Mouse (Mus musculus) midbrain, embryonic 13.5 days (tissue): ENCODE measurements at regions not wholly inside any gene's neighbourhood (a gene's known extent, or its start where the extent isn't known, plus 50 kb on each side); places are given as distances from the start of the nearest gene placed in this dataset.
A peak's percentile ranks its signal among the peaks of the same experiment; 100 is the strongest.

Experiments
- ATAC-seq: fragments of 200-750 bp; cut with Nextera tagmentation; 2 replicates; pipeline ENCODE4 v1.8.0; 2017; ENCODE audit warnings: mild to moderate bottlenecking, moderate TSS enrichment, moderate library complexity
- H3K27ac ChIP-seq: fragments of 300-500 bp; sonication (generic); 2 replicates; pipeline ENCODE4 v1.5.1; 2015; ENCODE audit warnings: inconsistent platforms, mild to moderate bottlenecking, moderate library complexity
- H3K27me3 ChIP-seq: fragments of 300-500 bp; sonication (generic); 2 replicates; pipeline ENCODE4 v1.6.1; 2015; ENCODE audit warnings: mild to moderate bottlenecking, inconsistent platforms
- H3K36me3 ChIP-seq: fragments of 300-500 bp; sonication (generic); 2 replicates; pipeline ENCODE4 v1.6.1; 2015; ENCODE audit warnings: mild to moderate bottlenecking, inconsistent platforms
- H3K4me1 ChIP-seq: fragments of 300-500 bp; sonication (generic); replicated peaks from 2 replicates; pipeline ENCODE4 v1.6.1; 2015; ENCODE audit warnings: inconsistent platforms
- H3K4me2 ChIP-seq: fragments of 300-500 bp; sonication (generic); replicated peaks from 2 replicates; pipeline ENCODE4 v1.6.1; 2015; ENCODE audit warnings: moderate library complexity, mild to moderate bottlenecking, inconsistent platforms
- H3K4me3 ChIP-seq: fragments of 300-500 bp; sonication (generic); replicated peaks from 2 replicates; pipeline ENCODE4 v1.5.1; 2015; ENCODE audit warnings: mild to moderate bottlenecking, inconsistent platforms
- H3K9ac ChIP-seq: fragments of 300-500 bp; sonication (generic); replicated peaks from 2 replicates; pipeline ENCODE4 v1.6.1; 2015; ENCODE audit warnings: mild to moderate bottlenecking, inconsistent platforms
- H3K9me3 ChIP-seq: fragments of 300-500 bp; sonication (generic); 2 replicates; pipeline ENCODE4 v1.6.1; 2016; ENCODE audit warnings: mild to moderate bottlenecking, inconsistent platforms
- WGBS: fragments of 180-500 bp; shearing (Covaris S2); methylation state at CpG from one replicate; pipeline ENCODE4 v1.1.7; 2015; 5-methylcytosine and 5-hydroxymethylcytosine counted together

GRCm38 (mm10) chr8:49529294-49529693 lies 685.5 kb upstream of the Tenm3 start:
- 0 out of 2 replicates have a peak, but pooled peaks cover 3% of the 10 kb centered on the region for H3K4me1 ChIP-seq
- no peak overlapping the region for H3K27ac ChIP-seq
- H3K4me3 ChIP-seq, result no peak overlapping the region
- no peaks in the 10 kb centered on the region for H3K36me3 ChIP-seq
- H3K27me3 ChIP-seq, result no peaks in the 10 kb centered on the region
- ATAC-seq, result no peak
- H3K9ac ChIP-seq, result no peak overlapping the region
- WGBS, result 70% methylated on average over 4 of the region's 4 CpGs
- H3K4me2 ChIP-seq, result no peak overlapping the region
- no peaks in the 10 kb centered on the region for H3K9me3 ChIP-seq

- Histone ChIP-seq H3K9ac (no peak overlapping the region), H3K9me3 (no peaks in the 10 kb centered on the region), H3K27ac (no peak overlapping the region), H3K4me1 (no peaks in the 10 kb centered on the region), H3K4me3 (no peak overlapping the region), H3K4me2 (no peak overlapping the region), H3K27me3 (no peaks in the 10 kb centered on the region), H3K36me3 (no peaks in the 10 kb centered on the region)
- no peak for ATAC-seq
- WGBS, result 74% methylated on average over 2 of the region's 2 CpGs
These were observed 649.2 kb upstream of the Tenm3 start for GRCm38 (mm10) chr8:49492906-49493305.

GRCm38 (mm10) chr8:49485284-49485683 lies 641.5 kb upstream of the Tenm3 start:
- Histone ChIP-seq H3K4me3 (no peak overlapping the region), H3K9me3 (no peaks in the 10 kb centered on the region), H3K36me3 (no peaks in the 10 kb centered on the region), H3K4me2 (no peak overlapping the region), H3K9ac (no peak overlapping the region), H3K27ac (no peak overlapping the region; the same call in 1 of the 2 replicates), H3K4me1 (no peaks in the 10 kb centered on the region; the same call in 1 of the 2 replicates), H3K27me3 (no peaks in the 10 kb centered on the region)
- 57% methylated on average over 4 of the region's 4 CpGs for WGBS
- ATAC-seq, result no peak

- Histone ChIP-seq H3K27ac (no peak overlapping the region), H3K4me1 (no peaks in the 10 kb centered on the region; the same call in 1 of the 2 replicates), H3K9ac (no peak overlapping the region), H3K9me3 (no peaks in the 10 kb centered on the region), H3K27me3 (no peaks in the 10 kb centered on the region), H3K36me3 (no peaks in the 10 kb centered on the region), H3K4me3 (no peak overlapping the region), H3K4me2 (no peak overlapping the region)
- ATAC-seq, result no peak
- 53% methylated on average over 6 of the region's 6 CpGs for WGBS
These were observed 637.8 kb upstream of the Tenm3 start for GRCm38 (mm10) chr8:49481476-49481992.

- H3K27ac ChIP-seq, result no peak overlapping the region; the same call in 1 of the 2 replicates
- 41% methylated on average over 13 of the region's 14 CpGs for WGBS
- no peak overlapping the region for H3K4me2 ChIP-seq
- ATAC-seq, result no peak
- H3K27me3 ChIP-seq, result no peaks in the 10 kb centered on the region
- no peak overlapping the region for H3K9ac ChIP-seq
- H3K4me3 ChIP-seq, result no peak overlapping the region
- no peaks in the 10 kb centered on the region for H3K36me3 ChIP-seq
- no peaks in the 10 kb centered on the region for H3K9me3 ChIP-seq
- H3K4me1 ChIP-seq, result peaks cover 25% of the 10 kb centered on the region
These were observed 622.3 kb upstream of the Tenm3 start for GRCm38 (mm10) chr8:49465911-49466518.

GRCm38 (mm10) chr8:49465070-49465469 lies 621.3 kb upstream of the Tenm3 start:
- no peaks in the 10 kb centered on the region for H3K36me3 ChIP-seq
- H3K27ac ChIP-seq, result no peak overlapping the region
- H3K27me3 ChIP-seq, result no peaks in the 10 kb centered on the region
- no peak overlapping the region for H3K4me3 ChIP-seq
- peaks cover 30% of the 10 kb centered on the region for H3K4me1 ChIP-seq
- ATAC-seq, result no peak
- no peak overlapping the region for H3K4me2 ChIP-seq
- no peaks in the 10 kb centered on the region for H3K9me3 ChIP-seq
- 55% methylated on average over 7 of the region's 7 CpGs for WGBS
- H3K9ac ChIP-seq, result no peak overlapping the region

DNA sequence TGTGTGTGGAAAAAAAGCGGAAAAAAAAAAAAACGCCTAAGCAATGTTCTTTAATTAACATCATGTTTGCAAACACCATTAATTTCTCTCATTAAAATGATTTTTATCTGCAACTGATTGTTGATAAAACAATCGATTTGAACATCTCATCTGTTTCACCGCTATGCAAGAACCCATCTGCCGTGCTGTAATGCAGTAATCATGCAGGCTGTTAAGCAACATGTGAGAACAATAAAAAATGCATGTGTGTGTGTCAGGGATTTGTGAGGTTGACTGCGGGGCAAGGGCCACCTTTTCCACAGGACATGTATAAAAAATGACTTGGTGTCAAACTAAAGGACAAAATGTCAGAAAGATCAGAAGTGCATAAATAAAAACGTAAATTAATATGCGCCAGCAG lies 618.9 kb upstream of the Tenm3 start:
- 30% methylated on average over 8 of the region's 8 CpGs for WGBS
- Histone ChIP-seq H3K27me3 (no peaks in the 10 kb centered on the region), H3K9me3 (no peaks in the 10 kb centered on the region), H3K9ac (no peak overlapping the region), H3K27ac (peak overlapping the region; percentile 77), H3K4me2 (no peak overlapping the region), H3K4me3 (no peak overlapping the region), H3K36me3 (no peaks in the 10 kb centered on the region), H3K4me1 (peaks cover 30% of the 10 kb centered on the region)
- no peak for ATAC-seq

DNA sequence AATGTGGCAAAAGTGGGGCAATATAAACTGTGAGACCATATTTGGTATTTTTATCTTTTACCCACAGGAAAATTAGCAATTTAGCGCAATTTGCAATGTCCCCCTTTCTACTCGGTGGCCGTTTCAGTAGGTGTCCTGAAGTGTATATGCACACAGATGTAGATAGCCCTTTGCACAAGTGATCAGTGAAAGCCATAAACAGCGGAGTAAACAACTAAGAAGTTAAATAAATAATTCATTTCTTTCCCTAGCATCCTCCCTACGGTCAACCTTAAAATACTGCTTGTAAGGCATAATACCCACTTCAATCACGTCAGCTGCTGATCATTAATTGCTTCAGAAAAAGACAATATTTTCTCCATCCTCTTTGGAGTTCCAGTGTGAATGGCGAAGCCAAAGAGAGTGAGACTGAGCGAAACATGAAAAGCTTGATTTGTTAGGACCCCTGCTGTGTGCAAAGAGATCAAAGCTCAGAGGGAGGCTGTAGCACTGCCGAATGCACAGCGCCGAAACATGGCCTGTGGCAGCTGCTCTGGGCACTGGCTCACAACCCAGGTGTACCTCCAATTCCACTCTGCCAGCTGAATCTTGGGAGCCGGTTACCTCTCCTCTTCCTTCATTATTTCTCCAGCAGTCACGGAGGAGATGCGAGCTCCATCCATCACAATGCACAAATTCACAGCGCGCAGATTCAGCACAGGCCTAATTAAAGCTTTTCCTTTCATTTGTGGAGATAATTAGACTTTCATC lies 618.1 kb upstream of the Tenm3 start:
- Histone ChIP-seq H3K9me3 (no peaks in the 10 kb centered on the region), H3K4me1 (peaks cover 30% of the 10 kb centered on the region), H3K27me3 (no peaks in the 10 kb centered on the region), H3K4me2 (peak overlapping the region; percentile 42), H3K4me3 (peak overlapping the region; percentile 24), H3K9ac (0 out of 2 replicates have a peak overlapping the region, but pooled peaks have one; percentile 7), H3K36me3 (no peaks in the 10 kb centered on the region), H3K27ac (peak overlapping the region; percentile 77)
- ATAC-seq, result peak; percentile 93
- WGBS, result 9% methylated on average over 16 of the region's 16 CpGs

DNA sequence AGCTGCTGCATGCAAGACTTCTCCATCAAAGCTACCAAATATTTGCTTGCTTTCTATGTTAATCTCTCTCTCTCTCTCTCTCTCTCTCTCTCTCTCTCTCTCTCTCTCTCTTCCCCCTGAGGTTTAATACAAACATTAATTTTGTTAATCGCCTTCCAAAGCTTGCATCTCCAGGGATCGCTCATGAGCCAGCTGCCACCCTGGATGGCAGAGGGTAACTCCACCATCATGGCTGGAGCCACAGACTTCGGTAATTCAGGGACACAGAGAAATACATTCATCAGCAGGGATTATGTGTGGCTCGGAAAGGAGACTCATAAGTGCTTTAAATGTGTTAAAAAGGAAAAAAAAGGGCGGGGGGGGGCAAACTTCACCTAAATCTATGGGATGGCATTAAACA lies 601.7 kb upstream of the Tenm3 start:
- Histone ChIP-seq H3K27ac (no peak overlapping the region), H3K9ac (no peak overlapping the region), H3K4me3 (no peak overlapping the region), H3K9me3 (no peaks in the 10 kb centered on the region), H3K36me3 (no peaks in the 10 kb centered on the region), H3K4me2 (no peak overlapping the region), H3K4me1 (peaks cover 5% of the 10 kb centered on the region; the same call in 1 of the 2 replicates), H3K27me3 (0 out of 2 replicates have a peak, but pooled peaks cover 2% of the 10 kb centered on the region)
- no peak for ATAC-seq
- WGBS, result 49% methylated on average over 5 of the region's 5 CpGs

DNA sequence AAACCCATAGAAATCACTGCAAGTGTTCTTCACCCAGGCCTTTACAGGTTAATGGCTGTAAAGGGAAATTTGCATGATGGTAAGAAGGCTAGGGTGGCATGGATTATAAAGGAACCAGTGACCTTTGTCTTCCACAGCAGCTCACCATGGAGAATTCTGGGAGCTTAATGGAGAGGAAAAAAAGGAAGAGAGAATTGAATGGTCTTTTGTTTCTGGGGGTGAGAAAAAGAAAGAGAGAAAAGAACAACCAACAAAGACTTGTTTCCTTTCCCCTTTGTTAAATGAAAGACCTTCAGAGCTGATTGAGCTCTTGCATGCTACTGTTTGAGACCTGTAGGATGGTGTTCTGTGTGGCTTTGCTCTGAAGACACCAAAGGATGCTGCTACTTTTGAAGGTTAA lies 597.5 kb upstream of the Tenm3 start:
- no peak for ATAC-seq
- Histone ChIP-seq H3K27me3 (0 out of 2 replicates have a peak, but pooled peaks cover 2% of the 10 kb centered on the region), H3K27ac (no peak overlapping the region), H3K4me2 (no peak overlapping the region), H3K4me1 (peaks cover 5% of the 10 kb centered on the region; the same call in 1 of the 2 replicates), H3K4me3 (no peak overlapping the region), H3K9me3 (no peaks in the 10 kb centered on the region), H3K36me3 (no peaks in the 10 kb centered on the region), H3K9ac (no peak overlapping the region)

DNA sequence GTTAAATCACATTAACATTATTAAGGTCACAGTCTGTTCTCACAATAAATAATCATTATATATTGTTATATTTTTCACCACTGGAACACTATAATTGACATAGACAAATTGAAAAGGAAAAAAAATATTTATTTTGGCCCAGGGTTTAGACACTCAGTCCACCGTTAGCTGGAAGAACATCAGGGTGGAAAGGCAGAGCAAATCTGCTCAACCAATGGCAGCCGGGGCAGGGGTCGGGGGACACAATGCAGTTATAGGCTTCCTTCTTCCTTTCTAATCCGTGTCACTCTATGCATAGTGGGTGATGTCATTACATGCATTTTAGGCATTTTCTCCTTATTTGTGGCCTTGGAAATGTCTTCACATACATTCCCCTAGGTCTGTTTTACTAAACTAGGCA lies 552.8 kb upstream of the Tenm3 start:
- Histone ChIP-seq H3K4me3 (no peak overlapping the region), H3K4me1 (no peaks in the 10 kb centered on the region), H3K27ac (no peak overlapping the region), H3K36me3 (no peaks in the 10 kb centered on the region), H3K27me3 (no peaks in the 10 kb centered on the region), H3K4me2 (no peak overlapping the region), H3K9ac (no peak overlapping the region), H3K9me3 (no peaks in the 10 kb centered on the region)
- no peak for ATAC-seq
- WGBS, result 83% methylated on average over 4 of the region's 4 CpGs

DNA sequence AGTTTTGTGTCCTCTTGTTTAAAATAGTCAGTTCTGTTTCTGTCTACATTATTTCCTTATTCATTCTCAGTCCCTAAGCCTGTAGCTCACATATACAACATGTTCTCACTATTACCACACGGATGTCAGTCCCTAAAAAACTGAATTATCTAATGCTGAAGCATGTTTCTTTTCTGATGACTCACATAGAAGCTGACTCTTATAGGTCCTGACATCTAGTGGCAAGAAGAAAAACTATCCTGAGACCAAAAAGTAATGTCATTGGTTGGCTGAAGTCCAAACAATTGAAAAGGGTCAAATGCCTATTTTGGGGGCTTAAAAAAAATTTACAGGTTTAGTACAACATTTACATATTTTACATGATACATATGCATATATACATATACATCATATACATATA lies 551.3 kb upstream of the Tenm3 start:
- Histone ChIP-seq H3K27ac (no peak overlapping the region), H3K36me3 (no peaks in the 10 kb centered on the region), H3K9me3 (no peaks in the 10 kb centered on the region), H3K4me2 (no peak overlapping the region), H3K4me1 (no peaks in the 10 kb centered on the region), H3K27me3 (no peaks in the 10 kb centered on the region), H3K4me3 (no peak overlapping the region), H3K9ac (no peak overlapping the region)
- 23% methylated on average over 1 of the region's 1 CpGs for WGBS
- ATAC-seq, result no peak
